Mouse (Mus musculus) limb, embryonic 11.5 days (tissue): ENCODE measurements around the gene Tcf25. TPM values are rescaled to one million over a fixed set of nuclear protein-coding genes. Genes with fewer than 3 reads are reported as not detected.
A peak's percentile ranks its signal among the peaks of the same experiment; 100 is the strongest.

Experiments
- ATAC-seq: fragments of 200-750 bp; cut with Nextera tagmentation; 2 replicates; pipeline ENCODE4 v1.8.0; 2017; ENCODE audit warnings: low read depth; ENCODE audit not compliant: insufficient number of reproducible peaks, low FRiP score, low TSS enrichment
- DNase-seq: peaks from one replicate; pipeline ENCODE4 v3.0.0-alpha.2; 2015; ENCODE audit warnings: low spot score
- H3K27ac ChIP-seq: fragments of 300-500 bp; sonication (generic); replicated peaks from 2 replicates; pipeline ENCODE4 v1.5.1; 2014; ENCODE audit warnings: low read depth, mild to moderate bottlenecking, low read length
- H3K27me3 ChIP-seq: fragments of 300-500 bp; sonication (generic); 2 replicates; pipeline ENCODE4 v1.6.1; 2014; ENCODE audit warnings: mild to moderate bottlenecking, low read length, mixed read lengths; ENCODE audit not compliant: control insufficient read depth, insufficient read depth
- H3K36me3 ChIP-seq: fragments of 300-500 bp; sonication (generic); 2 replicates; pipeline ENCODE4 v1.6.1; 2014; ENCODE audit warnings: mild to moderate bottlenecking, low read length, moderate library complexity, mixed read lengths; ENCODE audit not compliant: control insufficient read depth, insufficient read depth
- H3K4me1 ChIP-seq: fragments of 300-500 bp; sonication (generic); 2 replicates; pipeline ENCODE4 v1.6.1; 2014; ENCODE audit warnings: low read length, mixed read lengths; ENCODE audit not compliant: control insufficient read depth, insufficient read depth
- H3K4me2 ChIP-seq: fragments of 300-500 bp; sonication (generic); 2 replicates; pipeline ENCODE4 v1.6.1; 2014; ENCODE audit warnings: low read depth, mild to moderate bottlenecking, moderate library complexity; ENCODE audit not compliant: severe bottlenecking
- H3K4me3 ChIP-seq: fragments of 300-500 bp; sonication (generic); 2 replicates; pipeline ENCODE4 v1.5.1; 2014; ENCODE audit warnings: low read depth, low read length
- H3K9ac ChIP-seq: fragments of 300-500 bp; sonication (generic); 2 replicates; pipeline ENCODE4 v1.6.1; 2014; ENCODE audit warnings: mild to moderate bottlenecking, low read length
- H3K9me3 ChIP-seq: fragments of 300-500 bp; sonication (generic); 2 replicates; pipeline ENCODE4 v1.6.1; 2016; ENCODE audit warnings: low read length; ENCODE audit not compliant: control insufficient read depth
- WGBS: fragments of 180-500 bp; shearing (Covaris S2); extraction: QIAGEN DNeasy Blood & Tissue Kit; methylation state at CpG from one replicate; pipeline ENCODE4 v1.1.7; 2014; 5-methylcytosine and 5-hydroxymethylcytosine counted together
- polyA plus RNA-seq: library from polyadenylated mRNA; unstranded; fragments of >200 nt; fragmentation: Nextera tagmentation; extraction: Ambion mirVana; gene quantifications from 2 replicates; pipeline ENCODE4 v1.2.1, GENCODE M21; 2014

Tcf25 gene
- 136 and 149 TPM in 2 replicates for polyA plus RNA-seq

DNA sequence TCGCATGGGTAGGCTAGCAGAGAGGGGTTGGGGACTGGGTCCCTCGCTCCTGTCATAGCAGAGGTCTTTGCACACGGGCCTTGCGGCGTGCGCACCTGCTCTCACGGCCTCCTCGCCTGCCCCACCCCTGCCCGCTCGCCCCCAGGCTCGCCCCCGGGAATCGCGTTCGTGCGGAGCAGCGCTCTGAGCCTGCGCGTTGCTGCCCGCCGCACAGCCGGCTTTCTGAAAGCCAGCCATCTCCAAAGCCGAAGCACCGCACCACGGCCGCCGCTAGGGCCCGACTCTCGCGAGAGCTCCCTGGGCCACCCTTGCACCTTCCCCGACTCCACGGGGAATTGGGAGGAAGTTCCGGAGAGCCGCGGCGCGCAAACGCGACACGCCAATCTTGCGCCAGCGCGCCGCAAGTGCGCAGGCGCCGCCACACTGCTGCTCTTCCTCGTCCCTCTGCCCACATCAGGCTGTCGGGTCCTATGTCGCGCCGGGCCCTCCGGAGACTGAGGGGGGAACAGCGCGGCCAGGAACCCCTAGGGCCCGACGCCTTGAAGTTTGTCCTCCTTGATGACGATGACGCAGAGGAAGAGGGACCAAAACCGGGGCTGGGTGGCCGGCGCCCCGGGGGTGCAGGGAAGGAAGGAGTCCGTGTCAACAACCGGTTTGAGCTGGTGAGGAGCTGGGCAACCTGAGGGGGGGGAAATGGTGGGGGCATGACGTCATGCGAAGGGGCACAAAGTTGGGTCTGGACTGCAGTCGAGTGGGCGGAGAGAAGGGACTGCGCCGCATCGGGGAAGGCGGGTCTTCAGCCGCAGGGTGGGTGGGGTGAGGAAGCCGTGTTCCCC, at the start of gene Tcf25:
Gene Tcf25 (plus strand): TSS at position 351 of the 836 bp plus-strand sequence.
- H3K9ac ChIP-seq: peak within 1 kb of the TSS; percentile 82
- H3K4me2 ChIP-seq: peak within 1 kb of the TSS; percentile 77
- DNase-seq (peak; percentile 98), ATAC-seq (peak; percentile 83)
- H3K36me3 ChIP-seq: peaks cover 2% of the 10 kb centered on the region; the same call in 1 of the 2 replicates
- H3K4me3 ChIP-seq: peak within 1 kb of the TSS; percentile 78
- H3K27ac ChIP-seq: peak within 1 kb of the TSS; percentile 91
- 0 out of 2 replicates have a peak, but pooled peaks cover 3% of the 10 kb centered on the region for H3K4me1 ChIP-seq
- H3K9me3 ChIP-seq: no peaks in the 10 kb centered on the region
- under 1% methylated on average over 75 of the region's 75 CpGs for WGBS
- H3K27me3 ChIP-seq: no peaks in the 10 kb centered on the region

DNA sequence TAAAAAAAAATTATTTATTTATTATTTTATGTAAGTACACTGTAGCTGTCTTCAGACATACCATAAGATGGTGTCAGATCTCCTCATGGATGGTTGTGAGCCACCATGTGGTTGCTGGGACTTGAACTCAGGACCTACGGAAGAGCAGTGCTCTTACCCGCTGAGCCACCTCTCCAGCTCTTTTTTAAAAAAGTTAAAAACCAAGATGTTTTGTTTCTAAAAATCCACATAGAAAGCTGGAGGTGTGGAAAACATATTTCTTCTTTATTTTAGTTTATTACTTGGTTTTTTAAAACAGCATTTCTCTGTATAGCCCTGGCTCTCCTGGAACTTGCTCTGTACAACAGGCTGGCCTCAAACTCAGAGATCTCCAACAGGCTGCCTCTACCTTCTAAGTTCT, 45.0 kb upstream of the Tcf25 start:
- Histone ChIP-seq H3K9ac (no peak overlapping the region), H3K4me2 (no peak overlapping the region), H3K4me3 (no peak overlapping the region), H3K27ac (no peak overlapping the region), H3K4me1 (no peaks in the 10 kb centered on the region; the same call in 1 of the 2 replicates), H3K9me3 (no peaks in the 10 kb centered on the region), H3K27me3 (peaks cover 12% of the 10 kb centered on the region; the same call in 1 of the 2 replicates), H3K36me3 (no peaks in the 10 kb centered on the region)
- WGBS: 94% methylated on average over 2 of the region's 2 CpGs
- ATAC-seq (no peak), DNase-seq (no peak)

DNA sequence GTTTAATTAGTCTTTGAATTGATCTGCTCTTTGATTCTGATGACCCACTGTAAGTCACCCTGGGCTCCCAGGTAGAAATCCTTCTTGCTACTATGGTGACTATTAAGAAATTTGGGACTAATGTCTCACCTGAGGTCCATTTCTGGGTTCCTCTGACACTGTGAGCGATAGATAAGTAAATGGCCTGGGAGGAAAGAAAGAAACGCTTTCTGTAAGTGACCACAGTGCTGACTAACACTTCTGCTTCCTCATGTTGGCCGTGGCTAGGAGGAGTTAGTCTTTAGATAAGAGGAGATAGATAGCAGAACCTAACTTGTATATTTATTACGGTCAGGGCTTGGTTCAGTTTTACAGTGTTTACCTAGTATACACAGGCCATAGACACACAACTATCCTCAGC, 44.2 kb upstream of the Tcf25 start:
- WGBS: 90% methylated on average over 4 of the region's 4 CpGs
- Histone ChIP-seq H3K27me3 (peaks cover 20% of the 10 kb centered on the region), H3K9me3 (no peaks in the 10 kb centered on the region), H3K27ac (no peak overlapping the region), H3K4me1 (no peaks in the 10 kb centered on the region; the same call in 1 of the 2 replicates), H3K4me3 (no peak overlapping the region), H3K9ac (no peak overlapping the region), H3K4me2 (no peak overlapping the region), H3K36me3 (no peaks in the 10 kb centered on the region)
- no peak for DNase-seq
- no peak for ATAC-seq

DNA sequence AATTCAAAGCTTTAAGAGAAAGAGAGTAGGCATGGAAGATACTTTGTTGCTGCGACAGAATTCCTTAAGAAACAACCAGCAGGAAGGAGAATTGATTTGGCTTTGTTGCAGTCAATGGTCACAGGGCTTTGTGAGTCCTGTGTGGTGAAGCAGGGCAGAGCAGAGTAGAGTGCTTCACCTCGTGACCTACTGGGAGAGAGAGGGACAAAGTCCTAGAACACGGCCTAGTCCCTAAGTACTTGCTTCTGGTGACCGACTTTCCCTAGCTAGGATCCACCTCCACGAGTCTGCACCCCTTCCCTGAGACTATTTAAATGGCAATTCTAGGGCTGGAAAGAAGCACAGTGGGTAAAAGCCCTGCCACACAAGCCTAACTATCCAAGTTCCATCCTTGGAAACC, 43.6 kb upstream of the Tcf25 start:
- Histone ChIP-seq H3K9ac (no peak overlapping the region), H3K4me1 (no peaks in the 10 kb centered on the region; the same call in 1 of the 2 replicates), H3K4me2 (no peak overlapping the region), H3K36me3 (no peaks in the 10 kb centered on the region), H3K27me3 (peaks cover 20% of the 10 kb centered on the region), H3K4me3 (no peak overlapping the region), H3K9me3 (no peaks in the 10 kb centered on the region), H3K27ac (no peak overlapping the region)
- 71% methylated on average over 5 of the region's 5 CpGs for WGBS
- DNase-seq (no peak), ATAC-seq (no peak)

DNA sequence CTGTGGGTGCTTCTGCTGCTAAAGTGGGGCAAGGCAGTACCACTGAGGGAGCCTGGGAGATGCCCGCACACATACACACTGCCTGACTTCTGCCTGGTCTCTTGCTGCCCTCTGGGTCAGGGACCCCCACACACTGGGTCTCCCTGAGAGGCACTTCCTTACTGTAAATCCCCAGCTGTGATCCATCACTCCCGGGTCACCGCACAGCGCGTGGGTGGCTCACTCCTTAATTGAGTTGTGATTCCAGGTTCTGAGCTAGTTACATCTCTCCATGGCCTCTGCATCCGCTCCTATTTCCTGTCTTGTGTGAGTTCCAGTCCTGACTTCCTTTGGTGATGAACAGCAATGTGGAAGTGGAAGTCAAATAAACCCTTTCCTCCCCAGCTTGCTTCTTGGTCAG, 42.9 kb upstream of the Tcf25 start:
- no peak overlapping the region for H3K4me2 ChIP-seq
- no peak overlapping the region for H3K9ac ChIP-seq
- no peak overlapping the region for H3K27ac ChIP-seq
- no peaks in the 10 kb centered on the region for H3K9me3 ChIP-seq
- H3K36me3 ChIP-seq: no peaks in the 10 kb centered on the region
- peaks cover 20% of the 10 kb centered on the region for H3K27me3 ChIP-seq
- WGBS: 68% methylated on average over 6 of the region's 6 CpGs
- no peak overlapping the region for H3K4me3 ChIP-seq
- DNase-seq: no peak
- H3K4me1 ChIP-seq: no peaks in the 10 kb centered on the region; the same call in 1 of the 2 replicates
- no peak for ATAC-seq

DNA sequence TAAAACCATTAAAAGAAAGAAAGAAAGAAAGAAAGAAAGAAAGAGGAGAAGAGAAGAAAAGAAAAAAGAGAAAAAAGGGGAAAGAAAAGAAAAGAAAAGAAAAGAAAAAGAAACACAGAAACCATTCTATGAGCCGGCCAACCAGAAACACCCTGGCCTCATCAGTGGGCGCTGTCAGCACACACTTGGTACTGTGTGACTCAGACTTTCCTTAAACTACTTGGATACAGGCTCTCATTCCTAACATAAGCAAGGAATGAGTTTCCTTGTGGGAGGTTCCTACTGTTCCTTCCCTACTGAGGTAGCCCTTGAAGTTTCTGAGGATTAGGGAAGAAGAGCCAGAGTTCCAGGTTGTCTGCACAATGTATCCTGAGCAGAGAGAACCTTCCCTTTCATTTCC, 42.3 kb upstream of the Tcf25 start:
- H3K4me2 ChIP-seq: no peak overlapping the region
- no peaks in the 10 kb centered on the region for H3K9me3 ChIP-seq
- H3K36me3 ChIP-seq: no peaks in the 10 kb centered on the region
- no peak overlapping the region for H3K9ac ChIP-seq
- no peak overlapping the region for H3K4me3 ChIP-seq
- no peaks in the 10 kb centered on the region; the same call in 1 of the 2 replicates for H3K4me1 ChIP-seq
- DNase-seq (no peak), ATAC-seq (no peak)
- H3K27me3 ChIP-seq: peaks cover 20% of the 10 kb centered on the region
- 86% methylated on average over 2 of the region's 2 CpGs for WGBS
- H3K27ac ChIP-seq: no peak overlapping the region

DNA sequence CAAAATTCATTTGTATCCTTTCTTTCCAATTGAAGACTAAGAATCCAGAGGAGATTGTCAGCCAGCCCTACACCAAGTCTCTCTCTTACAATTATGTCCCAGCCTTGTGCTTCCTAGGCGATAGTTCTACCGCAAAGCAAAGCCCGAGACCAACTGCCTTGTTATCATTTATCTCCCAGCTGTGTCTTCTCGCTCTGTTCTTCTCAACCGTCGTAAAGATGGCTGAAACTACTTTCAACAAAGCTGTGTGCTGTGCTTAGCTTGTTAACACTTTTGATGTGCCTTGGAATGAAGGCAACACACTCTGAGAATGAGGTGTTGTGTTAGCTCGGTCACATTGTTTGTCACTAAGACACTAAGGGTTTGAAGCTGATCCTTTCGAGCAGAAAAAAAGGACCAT, 41.7 kb upstream of the Tcf25 start:
- Histone ChIP-seq H3K4me2 (peak overlapping the region; percentile 90; the same call in 1 of the 2 replicates), H3K9me3 (no peaks in the 10 kb centered on the region), H3K4me3 (no peak overlapping the region), H3K9ac (no peak overlapping the region), H3K27me3 (peaks cover 20% of the 10 kb centered on the region), H3K36me3 (no peaks in the 10 kb centered on the region), H3K4me1 (no peaks in the 10 kb centered on the region; the same call in 1 of the 2 replicates), H3K27ac (no peak overlapping the region)
- 39% methylated on average over 8 of the region's 8 CpGs for WGBS
- ATAC-seq: no peak
- DNase-seq: no peak

DNA sequence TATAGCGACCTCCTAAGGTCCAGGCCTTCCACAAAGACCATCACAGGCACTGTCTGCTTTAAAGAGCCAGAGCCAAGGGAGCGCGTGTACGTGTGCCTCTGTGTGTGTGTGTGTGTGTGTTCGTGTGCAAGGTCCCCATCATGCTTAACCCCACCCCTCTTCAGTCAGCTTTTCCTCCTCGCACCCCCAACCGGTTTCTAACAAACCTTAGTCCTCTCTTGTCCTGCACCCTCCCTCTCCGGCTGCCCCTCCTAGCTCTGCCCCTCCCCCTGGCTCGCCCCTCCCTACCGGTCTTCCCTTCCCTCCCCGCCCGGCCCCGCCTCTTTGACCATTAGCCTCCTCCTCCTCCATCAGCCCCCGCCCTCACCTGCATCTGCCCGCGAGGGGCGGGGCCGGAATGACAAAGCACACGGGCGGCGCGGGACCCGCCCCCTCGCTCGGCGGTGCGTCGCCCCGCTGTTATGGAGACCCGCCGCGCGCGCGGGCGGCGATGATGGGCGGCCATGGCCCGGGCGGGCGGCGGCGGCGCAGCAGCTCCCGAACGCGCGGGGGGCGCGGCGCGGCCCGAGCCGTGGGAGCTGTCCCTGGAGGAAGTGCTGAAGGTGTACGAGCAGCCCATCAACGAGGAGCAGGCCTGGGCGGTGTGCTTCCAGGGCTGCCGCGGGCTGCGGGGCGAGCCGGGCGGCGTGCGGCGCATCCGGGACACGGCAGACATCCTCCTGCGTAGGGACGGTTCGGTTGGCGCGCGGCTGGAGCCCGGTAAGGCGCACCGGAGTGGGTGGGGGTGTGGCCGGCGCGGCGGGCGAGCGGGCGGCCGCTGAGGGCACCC, 41.1 kb upstream of the Tcf25 start, which contains the start of gene Spire2:
Gene Spire2 (plus strand): TSS at position 452 of the 829 bp plus-strand sequence.
- H3K9ac ChIP-seq: peak within 1 kb of the TSS; percentile 47
- H3K9me3 ChIP-seq: no peaks in the 10 kb centered on the region
- H3K4me3 ChIP-seq: peak within 1 kb of the TSS; percentile 51
- H3K27ac ChIP-seq: no peak within 1 kb of the TSS
- H3K36me3 ChIP-seq: no peaks in the 10 kb centered on the region
- DNase-seq: peak; percentile 87
- ATAC-seq: peak; percentile 81
- H3K4me1 ChIP-seq: no peaks in the 10 kb centered on the region; the same call in 1 of the 2 replicates
- under 1% methylated on average over 78 of the region's 85 CpGs for WGBS
- peak within 1 kb of the TSS; percentile 90 for H3K4me2 ChIP-seq
- H3K27me3 ChIP-seq: peaks cover 20% of the 10 kb centered on the region
